Mouse (Mus musculus): Measurements from ENCODE around the gene Lemd2.

Gene Lemd2

GRCm38 (mm10) chr17:27188883-27189282 is 15.4 kb downstream of the Lemd2 start:
- DNase-seq (ENCODE audit: low spot score) = no peak

GRCm38 (mm10) chr17:27187059-27187458 is 17.2 kb downstream of the Lemd2 start:
- DNase-seq (ENCODE audit: low spot score) = no peak

GRCm38 (mm10) chr17:27186068-27186467 is 18.2 kb downstream of the Lemd2 start:
- no peak for DNase-seq (ENCODE audit: low spot score)

- DNase-seq (ENCODE audit: low spot score) = no peak
Observed at GRCm38 (mm10) chr17:27183667-27184292, 20.5 kb downstream of the Lemd2 start.

GRCm38 (mm10) chr17:27182401-27182800 is 21.9 kb downstream of the Lemd2 start:
- no peak for DNase-seq (ENCODE audit: low spot score)

- peak; percentile 63 for DNase-seq (ENCODE audit: low spot score)
Observed at GRCm38 (mm10) chr17:27181666-27182065, 22.6 kb downstream of the Lemd2 start.

- DNase-seq (ENCODE audit: low spot score) = no peak
Observed at GRCm38 (mm10) chr17:27179681-27180280, 24.5 kb downstream of the Lemd2 start.

GRCm38 (mm10) chr17:27178427-27179177 is 25.7 kb downstream of the Lemd2 start:
- no peak for DNase-seq (ENCODE audit: low spot score)

- no peak for DNase-seq (ENCODE audit: low spot score)
Observed at GRCm38 (mm10) chr17:27178019-27178418, 26.2 kb downstream of the Lemd2 start.

- no peak for DNase-seq (ENCODE audit: low spot score)
Observed at GRCm38 (mm10) chr17:27176754-27177153, 27.5 kb downstream of the Lemd2 start.

GRCm38 (mm10) chr17:27176287-27176686 is 28.0 kb downstream of the Lemd2 start:
- DNase-seq (ENCODE audit: low spot score) = no peak

- DNase-seq (ENCODE audit: low spot score) = peak; percentile 61
Observed at GRCm38 (mm10) chr17:27175196-27175874, 28.9 kb downstream of the Lemd2 start.

GRCm38 (mm10) chr17:27173715-27174114 is 30.6 kb downstream of the Lemd2 start:
- DNase-seq (ENCODE audit: low spot score) = no peak

- no peak for DNase-seq (ENCODE audit: low spot score)
Observed at GRCm38 (mm10) chr17:27172459-27172858, 31.8 kb downstream of the Lemd2 start.

GRCm38 (mm10) chr17:27171121-27171520 is 33.1 kb downstream of the Lemd2 start:
- no peak for DNase-seq (ENCODE audit: low spot score)

GRCm38 (mm10) chr17:27169952-27170695 is 34.1 kb downstream of the Lemd2 start:
- no peak for DNase-seq (ENCODE audit: low spot score)

GRCm38 (mm10) chr17:27168569-27168968 is 35.7 kb downstream of the Lemd2 start:
- DNase-seq (ENCODE audit: low spot score) = no peak

GRCm38 (mm10) chr17:27167545-27167944 is 36.7 kb downstream of the Lemd2 start, which contains the start of gene Ip6k3:
Gene Ip6k3, minus strand, starts transcription at chr17:27167795.
- DNase-seq (ENCODE audit: low spot score) = no peak

- DNase-seq (ENCODE audit: low spot score) = no peak
Observed at GRCm38 (mm10) chr17:27166901-27167300, 37.4 kb downstream of the Lemd2 start.

GRCm38 (mm10) chr17:27165054-27165773 is 39.1 kb downstream of the Lemd2 start:
- DNase-seq (ENCODE audit: low spot score) = peak; percentile 64

GRCm38 (mm10) chr17:27160905-27161304 is 43.4 kb downstream of the Lemd2 start:
- no peak for DNase-seq (ENCODE audit: low spot score)

Measured in MN1 (cell line).